Mouse (Mus musculus) heart, embryonic 10.5 days (tissue): ENCODE data around the gene Pamr1. TPM values are rescaled to one million over a fixed set of nuclear protein-coding genes. Genes with fewer than 3 reads are reported as not detected.

Experiments
- DNase-seq: peaks from one replicate; pipeline ENCODE4 v3.0.0-alpha.2; 2017; ENCODE audit warnings: low spot score
- H3K27ac ChIP-seq: fragments of 300-500 bp; sonication (generic); 2 replicates; pipeline ENCODE4 v1.5.1; 2016; ENCODE audit warnings: mild to moderate bottlenecking
- H3K27me3 ChIP-seq: fragments of 300-500 bp; sonication (generic); 2 replicates; pipeline ENCODE4 v1.6.1; 2016; ENCODE audit warnings: mild to moderate bottlenecking; ENCODE audit not compliant: poor library complexity, insufficient read depth, severe bottlenecking
- H3K36me3 ChIP-seq: fragments of 300-500 bp; sonication (generic); 2 replicates; pipeline ENCODE4 v1.6.1; 2016; ENCODE audit warnings: mild to moderate bottlenecking, moderate library complexity
- H3K4me1 ChIP-seq: fragments of 300-500 bp; sonication (generic); 2 replicates; pipeline ENCODE4 v1.6.1; 2016; ENCODE audit warnings: mild to moderate bottlenecking
- H3K4me3 ChIP-seq: fragments of 300-500 bp; sonication (generic); 2 replicates; pipeline ENCODE4 v1.5.1; 2016; ENCODE audit warnings: mild to moderate bottlenecking, moderate library complexity
- H3K9me3 ChIP-seq: fragments of 300-500 bp; sonication (generic); 2 replicates; pipeline ENCODE4 v1.6.1; 2016; ENCODE audit warnings: mild to moderate bottlenecking, moderate library complexity
- WGBS: fragments of 180-500 bp; shearing (Covaris S2); methylation state at CpG from one replicate; pipeline ENCODE4 v1.1.7; 2016; 5-methylcytosine and 5-hydroxymethylcytosine counted together
- polyA plus RNA-seq: library from polyadenylated mRNA; unstranded; fragments of >200 nt; fragmentation: Nextera tagmentation; extraction: Ambion mirVana; gene quantifications from 2 replicates; pipeline ENCODE4 v1.2.1, GENCODE M21; 2016

Gene Pamr1
- polyA plus RNA-seq, 1 experiment from 2014 or later: 1.9 TPM

GRCm38 (mm10) chr2:102622176-102622575 lies 72.4 kb downstream of the Pamr1 start:
- Histone ChIP-seq H3K9me3 (no peaks in the 10 kb centered on the region), H3K27me3 (no peaks in the 10 kb centered on the region), H3K27ac (no peak overlapping the region), H3K4me1 (no peaks in the 10 kb centered on the region), H3K36me3 (no peaks in the 10 kb centered on the region), H3K4me3 (no peak overlapping the region)
- no peak for DNase-seq
- 82% methylated on average over 5 of the region's 5 CpGs for WGBS

GRCm38 (mm10) chr2:102622943-102623342 lies 73.1 kb downstream of the Pamr1 start:
- no peak overlapping the region for H3K4me3 ChIP-seq
- H3K9me3 ChIP-seq: no peaks in the 10 kb centered on the region
- no peaks in the 10 kb centered on the region for H3K4me1 ChIP-seq
- no peak for DNase-seq
- no peaks in the 10 kb centered on the region for H3K36me3 ChIP-seq
- H3K27me3 ChIP-seq: no peaks in the 10 kb centered on the region
- H3K27ac ChIP-seq: no peak overlapping the region

- Histone ChIP-seq H3K27me3 (no peaks in the 10 kb centered on the region), H3K27ac (no peak overlapping the region), H3K4me1 (no peaks in the 10 kb centered on the region), H3K36me3 (no peaks in the 10 kb centered on the region), H3K9me3 (no peaks in the 10 kb centered on the region), H3K4me3 (no peak overlapping the region)
- WGBS: 88% methylated on average over 1 of the region's 1 CpGs
- no peak for DNase-seq
Observed at GRCm38 (mm10) chr2:102624538-102624937, 74.7 kb downstream of the Pamr1 start.

- DNase-seq: no peak
- Histone ChIP-seq H3K27me3 (no peaks in the 10 kb centered on the region), H3K4me3 (no peak overlapping the region), H3K36me3 (no peaks in the 10 kb centered on the region), H3K9me3 (no peaks in the 10 kb centered on the region), H3K27ac (no peak overlapping the region), H3K4me1 (no peaks in the 10 kb centered on the region)
- WGBS: 94% methylated on average over 4 of the region's 4 CpGs
Observed at GRCm38 (mm10) chr2:102632361-102632760, 82.5 kb downstream of the Pamr1 start.

GRCm38 (mm10) chr2:102634010-102634409 lies 84.2 kb downstream of the Pamr1 start:
- Histone ChIP-seq H3K27me3 (no peaks in the 10 kb centered on the region), H3K36me3 (no peaks in the 10 kb centered on the region), H3K27ac (no peak overlapping the region), H3K4me1 (no peaks in the 10 kb centered on the region), H3K9me3 (no peaks in the 10 kb centered on the region), H3K4me3 (no peak overlapping the region)
- no peak for DNase-seq
- 82% methylated on average over 1 of the region's 1 CpGs for WGBS

- no peaks in the 10 kb centered on the region for H3K27me3 ChIP-seq
- no peak overlapping the region for H3K27ac ChIP-seq
- H3K36me3 ChIP-seq: no peaks in the 10 kb centered on the region
- no peaks in the 10 kb centered on the region for H3K4me1 ChIP-seq
- no peak overlapping the region for H3K4me3 ChIP-seq
- DNase-seq: no peak
- WGBS: 70% methylated on average over 3 of the region's 3 CpGs
- no peaks in the 10 kb centered on the region for H3K9me3 ChIP-seq
Observed at GRCm38 (mm10) chr2:102635523-102636060, 85.8 kb downstream of the Pamr1 start.

GRCm38 (mm10) chr2:102636116-102636600 lies 86.3 kb downstream of the Pamr1 start:
- no peaks in the 10 kb centered on the region for H3K4me1 ChIP-seq
- no peak overlapping the region for H3K4me3 ChIP-seq
- WGBS: 81% methylated on average over 7 of the region's 7 CpGs
- H3K36me3 ChIP-seq: no peaks in the 10 kb centered on the region
- H3K27me3 ChIP-seq: no peaks in the 10 kb centered on the region
- no peak overlapping the region for H3K27ac ChIP-seq
- no peaks in the 10 kb centered on the region for H3K9me3 ChIP-seq
- no peak for DNase-seq

- DNase-seq: no peak
- 70% methylated on average over 5 of the region's 5 CpGs for WGBS
- Histone ChIP-seq H3K27me3 (no peaks in the 10 kb centered on the region), H3K9me3 (no peaks in the 10 kb centered on the region), H3K36me3 (no peaks in the 10 kb centered on the region), H3K4me3 (no peak overlapping the region), H3K4me1 (no peaks in the 10 kb centered on the region), H3K27ac (no peak overlapping the region)
Observed at GRCm38 (mm10) chr2:102638140-102638539, 88.3 kb downstream of the Pamr1 start.

GRCm38 (mm10) chr2:102638690-102639089 lies 88.9 kb downstream of the Pamr1 start:
- Histone ChIP-seq H3K4me1 (no peaks in the 10 kb centered on the region), H3K4me3 (no peak overlapping the region), H3K36me3 (no peaks in the 10 kb centered on the region), H3K27me3 (no peaks in the 10 kb centered on the region), H3K9me3 (no peaks in the 10 kb centered on the region), H3K27ac (no peak overlapping the region)
- DNase-seq: no peak
- 76% methylated on average over 2 of the region's 2 CpGs for WGBS

- DNase-seq: no peak
- no peaks in the 10 kb centered on the region for H3K27me3 ChIP-seq
- H3K4me1 ChIP-seq: no peaks in the 10 kb centered on the region
- H3K9me3 ChIP-seq: no peaks in the 10 kb centered on the region
- H3K36me3 ChIP-seq: no peaks in the 10 kb centered on the region
- H3K4me3 ChIP-seq: no peak overlapping the region
- WGBS: 83% methylated on average over 10 of the region's 10 CpGs
- H3K27ac ChIP-seq: no peak overlapping the region
Observed at GRCm38 (mm10) chr2:102648845-102649500, 99.2 kb downstream of the Pamr1 start.

GRCm38 (mm10) chr2:102650322-102650721 lies 100.5 kb downstream of the Pamr1 start:
- Histone ChIP-seq H3K36me3 (no peaks in the 10 kb centered on the region), H3K27me3 (no peaks in the 10 kb centered on the region), H3K27ac (no peak overlapping the region), H3K4me3 (no peak overlapping the region), H3K9me3 (no peaks in the 10 kb centered on the region), H3K4me1 (no peaks in the 10 kb centered on the region)
- no peak for DNase-seq
- 73% methylated on average over 4 of the region's 4 CpGs for WGBS

GRCm38 (mm10) chr2:102655966-102656725 lies 106.3 kb downstream of the Pamr1 start:
- Histone ChIP-seq H3K4me1 (peaks cover 19% of the 10 kb centered on the region), H3K27me3 (peaks cover 45% of the 10 kb centered on the region), H3K36me3 (no peaks in the 10 kb centered on the region), H3K9me3 (no peaks in the 10 kb centered on the region), H3K4me3 (no peak overlapping the region), H3K27ac (no peak overlapping the region)
- WGBS: 62% methylated on average over 8 of the region's 8 CpGs
- DNase-seq: no peak

GRCm38 (mm10) chr2:102657726-102658125 lies 107.9 kb downstream of the Pamr1 start:
- peak overlapping the region; percentile 85 for H3K4me3 ChIP-seq
- 19% methylated on average over 7 of the region's 7 CpGs for WGBS
- peaks cover 20% of the 10 kb centered on the region for H3K4me1 ChIP-seq
- H3K9me3 ChIP-seq: no peaks in the 10 kb centered on the region
- H3K36me3 ChIP-seq: no peaks in the 10 kb centered on the region
- peaks cover 45% of the 10 kb centered on the region for H3K27me3 ChIP-seq
- DNase-seq: no peak
- H3K27ac ChIP-seq: no peak overlapping the region
